In the genomic region with DNA sequence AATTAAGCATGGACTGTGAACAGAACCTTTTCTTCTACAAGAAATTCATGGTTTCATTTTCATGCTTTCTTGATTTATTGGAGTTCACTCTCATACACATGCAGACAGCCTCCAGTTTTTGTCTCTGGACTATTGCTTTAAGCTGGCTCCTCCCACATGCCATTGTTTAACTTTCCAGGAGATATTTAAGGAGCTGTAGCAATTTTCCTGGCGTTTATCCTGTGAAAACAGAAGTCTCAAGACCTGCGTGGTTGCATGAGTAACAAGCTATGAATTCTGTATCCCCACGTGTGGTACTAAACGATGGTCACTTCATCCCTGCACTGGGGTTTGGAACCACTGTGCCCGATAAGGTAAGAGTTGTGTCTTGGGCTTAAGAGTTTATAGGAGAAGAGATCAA, we compare ENCODE assay signal across 11 mouse cellular contexts. TPM values are rescaled to one million over a fixed set of nuclear protein-coding genes. Genes with fewer than 3 reads are reported as not detected.
DNase-seq lines count a peak whose midpoint lies in the region; ATAC-seq and TF ChIP-seq lines count a peak whose summit lies in the region.
"Had no signal": no experiment of that assay in that cellular context is flagged by ENCODE, and none has a peak within 500 bp of the region (broad histone marks: within the 10 kb centered on the region; RNA-seq: fewer than 3 reads in every experiment).

No protein-coding gene starts in this region.

- 40% methylated on average over 5 of the region's 5 CpGs for whole genome bisulfite sequencing in heart, embryonic 15.5 days
- 63% methylated on average over 5 of the region's 5 CpGs for WGBS in forebrain, embryonic 11.5 days

- no peak for ATAC-seq in heart, embryonic 15.5 days (replicated peaks; ENCODE audit: insufficient number of reproducible peaks, insufficient read depth, low FRiP score, low read depth)
- ATAC-seq in forebrain, embryonic 11.5 days (replicated peaks; ENCODE audit: low FRiP score), result no peak

- H3K4me2 ChIP-seq in heart, embryonic 15.5 days, result peak overlapping the region; percentile 44
- no peak overlapping the region for H3K4me2 ChIP-seq in forebrain, embryonic 11.5 days (ENCODE audit: low read depth, low read length, severe bottlenecking)
- H3K4me2 ChIP-seq: lung, embryonic 15.5 days had no signal

- no peak for DNase-seq in layer of hippocampus, adult 2 months (ENCODE audit: low spot score in 2 of 2)
- DNase-seq in layer of hippocampus, postnatal 14 days (ENCODE audit: low spot score in 2 of 2), result no peak
- peak; percentile 8 for DNase-seq in brain, embryonic 14.5 days (ENCODE audit: low read depth)
- peak; percentile 69 for DNase-seq in lung, postnatal 25 days (ENCODE audit: low spot score)
- DNase-seq in adrenal gland, adult 2 months, result no peak
- no peak for DNase-seq in forebrain, embryonic 11.5 days (ENCODE audit: low spot score)
- DNase-seq in urinary bladder, postnatal 25 days (ENCODE audit: low spot score), result no peak
- DNase-seq: adrenal gland, postnatal 36 days; thymus, postnatal 36 days had no signal

- no peak for TF ChIP-seq CTCF in layer of hippocampus, adult 2 months (conservative IDR thresholded peaks at IDR 0.05)
- TF ChIP-seq CTCF in brain, embryonic 14.5 days (IDR thresholded peaks at IDR 0.05; ENCODE audit: borderline replicate concordance, extremely low read depth, insufficient read depth, insufficient read length), result no peak

- TF ChIP-seq POLR2A in brain, embryonic 14.5 days (IDR thresholded peaks at IDR 0.05; ENCODE audit: borderline replicate concordance, extremely low read depth, insufficient read depth, insufficient read length, poor library complexity, severe bottlenecking), result no peak

- H3K9me3 ChIP-seq in heart, embryonic 15.5 days (replicated peaks), result no peaks in the 10 kb centered on the region
- H3K9me3 ChIP-seq in forebrain, embryonic 11.5 days (ENCODE audit: control insufficient read depth, low read length), result no peaks in the 10 kb centered on the region
- H3K9me3 ChIP-seq: lung, embryonic 15.5 days had no signal

- H3K4me3 ChIP-seq in layer of hippocampus, adult 2 months, result peak overlapping the region; percentile 1; the same call in 1 of the 2 replicates
- peak overlapping the region; percentile 19; the same call in 1 of the 2 replicates for H3K4me3 ChIP-seq in heart, embryonic 15.5 days
- no peak overlapping the region for H3K4me3 ChIP-seq in forebrain, embryonic 11.5 days (ENCODE audit: low read depth, low read length)
- H3K4me3 ChIP-seq: lung, embryonic 15.5 days had no signal

- H3K36me3 ChIP-seq in heart, embryonic 15.5 days, result no peaks in the 10 kb centered on the region
- H3K36me3 ChIP-seq in forebrain, embryonic 11.5 days (ENCODE audit: control insufficient read depth, insufficient read depth, low read length), result no peaks in the 10 kb centered on the region
- H3K36me3 ChIP-seq: lung, embryonic 15.5 days had no signal

- H3K27me3 ChIP-seq in heart, embryonic 15.5 days, result no peaks in the 10 kb centered on the region
- H3K27me3 ChIP-seq in forebrain, embryonic 11.5 days (ENCODE audit: control insufficient read depth, insufficient read depth, low read length), result no peaks in the 10 kb centered on the region
- H3K27me3 ChIP-seq: lung, embryonic 15.5 days had no signal

- H3K9ac ChIP-seq in heart, embryonic 15.5 days, result no peak overlapping the region
- no peak overlapping the region for H3K9ac ChIP-seq in forebrain, embryonic 11.5 days (ENCODE audit: low read length)
- H3K9ac ChIP-seq: lung, embryonic 15.5 days had no signal

- no peaks in the 10 kb centered on the region for H3K4me1 ChIP-seq in heart, embryonic 15.5 days (replicated peaks)
- H3K4me1 ChIP-seq in forebrain, embryonic 11.5 days (replicated peaks; ENCODE audit: control insufficient read depth, insufficient read depth, low read length), result no peaks in the 10 kb centered on the region
- H3K4me1 ChIP-seq: lung, embryonic 15.5 days had no signal

- no peak overlapping the region for H3K27ac ChIP-seq in layer of hippocampus, adult 2 months
- peak overlapping the region; percentile 54 for H3K27ac ChIP-seq in heart, embryonic 15.5 days
- H3K27ac ChIP-seq in forebrain, embryonic 11.5 days (ENCODE audit: low read depth, low read length), result no peak overlapping the region
- H3K27ac ChIP-seq: lung, embryonic 15.5 days had no signal

RNA-seq across cellular contexts. Expression of gene Akr1c14, which starts 10.6 kb away (rescaled TPM):
- 1 to 10 TPM in 1 of 2 experiments, under 1 TPM in 1; 0.88 to 1.1 TPM for total RNA-seq in layer of hippocampus, adult 2 months (2021)
- 1 to 10 TPM; 1.8 to 2.1 TPM for total RNA-seq in layer of hippocampus, postnatal 14 days (2021)
- 0.26 and 0.38 TPM in 2 replicates for polyA plus RNA-seq in brain, embryonic 14.5 days (2012; rRNA removed)
- 3.1 and 3.7 TPM in 2 replicates for polyA plus RNA-seq in heart, embryonic 15.5 days (2015; fragmentation: Nextera tagmentation; extraction: Ambion mirVana)
- total RNA-seq in adrenal gland, adult 2 months (2021), result 1 to 10 TPM in 1 of 2 experiments, under 1 TPM in 1; 0.69 to 2.4 TPM
- polyA plus RNA-seq in adrenal gland, adult 2 months (2012; rRNA removed), result 0.04 and 0.07 TPM in 2 replicates
- polyA plus RNA-seq in forebrain, embryonic 11.5 days (2014; fragmentation: Nextera tagmentation; extraction: Ambion mirVana), result 0.31 TPM in 1 of 2 replicates, not detected in the other

Comparison
In these comparisons a context has a peak if more than half of its experiments do, and no peak if none do; other contexts are left out.
1. DNase-seq: peak in brain, embryonic 14.5 days (single experiment) and lung, postnatal 25 days (single experiment); none in layer of hippocampus, adult 2 months (0 of 2), layer of hippocampus, postnatal 14 days (0 of 2), adrenal gland, adult 2 months (single experiment), forebrain, embryonic 11.5 days (single experiment) and urinary bladder, postnatal 25 days (single experiment).